Mouse (Mus musculus) MN1 (cell line): ENCODE results near the gene BC003965.
"Not testable (repeated sequence)": the region's sequence is repeated elsewhere in the genome, so short reads cannot be mapped to it uniquely, and the experiment has no call there.

Experiments used
- DNase-seq: peaks from one replicate; pipeline ENCODE4 v3.0.0-alpha.2; 2016; ENCODE audit warnings: low spot score

The BC003965 gene

DNA sequence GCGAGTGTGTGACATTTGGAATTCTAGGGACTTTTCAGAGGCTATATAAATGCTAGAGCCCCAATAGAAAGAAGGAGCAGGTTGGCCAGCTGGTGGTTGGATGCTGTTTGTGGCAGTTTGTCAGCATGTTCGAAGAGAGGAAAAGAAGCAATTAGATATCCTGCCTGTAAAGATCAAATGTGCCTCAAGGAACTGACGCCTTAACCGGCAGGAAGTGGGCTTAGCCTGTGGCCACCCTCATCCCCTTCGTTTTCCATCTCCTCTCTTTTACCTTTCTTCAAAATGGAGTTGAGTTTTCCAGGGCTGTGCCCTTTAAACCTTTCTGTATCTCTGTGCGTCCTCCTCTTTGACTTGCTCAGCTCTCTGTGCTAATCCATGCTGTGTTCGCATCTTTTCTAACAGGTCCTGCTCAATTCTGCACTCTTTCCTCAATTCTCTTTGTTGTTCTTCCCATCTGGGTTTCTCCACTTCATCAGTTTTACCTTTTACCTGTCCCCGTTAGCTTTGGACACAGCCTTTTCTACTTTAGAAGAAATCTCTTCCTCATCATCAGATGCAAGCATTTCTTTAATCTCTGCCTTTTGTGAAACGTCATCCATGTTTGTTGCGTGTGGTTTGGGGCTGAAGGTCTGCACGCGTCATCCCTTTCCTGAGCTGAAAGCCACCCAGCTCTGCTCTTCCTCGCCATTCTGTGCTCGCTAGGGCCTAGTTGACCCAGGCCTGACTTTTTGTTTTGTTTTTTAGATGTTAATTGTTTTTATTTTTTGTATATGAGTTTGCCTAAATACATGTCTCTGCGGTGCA is 35.3 kb downstream of the BC003965 start:
- DNase-seq: no peak

DNA sequence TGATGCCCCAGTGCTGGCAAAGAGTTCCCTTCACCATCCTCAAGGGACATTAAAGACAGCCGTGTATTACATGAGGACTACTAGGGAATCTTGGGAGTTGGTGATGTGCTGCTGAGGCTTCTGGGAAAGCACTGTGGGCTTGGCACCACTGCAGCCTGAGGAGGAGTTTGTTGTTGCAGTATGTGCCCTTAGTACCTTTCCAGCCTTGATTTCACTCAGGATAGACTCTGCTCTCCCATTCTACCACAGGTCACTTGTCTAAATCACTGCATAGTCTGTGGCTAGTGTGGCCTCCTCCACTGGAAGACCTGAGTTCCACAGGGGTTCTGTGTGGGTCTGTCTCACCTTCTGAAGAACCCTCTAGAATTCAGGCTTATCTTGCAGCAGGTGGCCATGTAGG is 36.4 kb downstream of the BC003965 start:
- DNase-seq: no peak

DNA sequence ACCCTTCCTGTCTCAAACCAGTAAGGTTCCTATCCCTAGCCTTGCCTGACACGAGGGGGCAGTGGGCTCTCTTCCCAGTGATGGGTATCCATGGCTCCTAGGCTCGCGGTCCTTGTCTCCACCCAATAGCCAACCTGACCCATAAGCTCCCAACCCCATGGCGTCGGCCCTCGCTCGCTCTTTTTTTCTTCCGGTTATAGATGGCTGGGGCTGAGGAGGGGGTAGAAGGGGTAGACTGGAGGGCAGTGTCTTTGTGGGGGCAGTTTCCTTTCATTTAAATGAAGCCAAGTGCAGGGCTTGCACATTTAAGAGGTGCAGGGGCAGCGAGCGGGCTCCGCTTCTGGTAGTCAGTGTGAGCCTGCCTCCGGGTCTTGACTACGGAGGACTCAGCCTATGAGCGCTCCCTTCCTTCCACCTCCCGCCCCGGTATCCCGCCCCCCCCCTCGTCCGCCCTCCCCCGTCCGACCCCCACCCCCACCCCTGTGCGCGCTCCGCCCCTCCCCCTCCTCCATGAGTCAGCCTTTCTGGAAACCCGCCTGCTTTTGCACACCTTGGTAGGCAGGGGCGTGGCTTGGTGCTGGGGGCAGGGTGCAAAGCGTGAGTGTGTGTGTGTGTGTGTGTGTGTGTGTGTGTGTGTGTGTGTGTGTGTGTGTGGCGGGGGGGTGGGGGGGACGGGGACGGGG is 37.6 kb downstream of the BC003965 start:
- peak; percentile 83 for DNase-seq

- peak; percentile 40 for DNase-seq
These were observed 38.2 kb downstream of the BC003965 start for GRCm38 (mm10) chr17:25222504-25222940.

DNA sequence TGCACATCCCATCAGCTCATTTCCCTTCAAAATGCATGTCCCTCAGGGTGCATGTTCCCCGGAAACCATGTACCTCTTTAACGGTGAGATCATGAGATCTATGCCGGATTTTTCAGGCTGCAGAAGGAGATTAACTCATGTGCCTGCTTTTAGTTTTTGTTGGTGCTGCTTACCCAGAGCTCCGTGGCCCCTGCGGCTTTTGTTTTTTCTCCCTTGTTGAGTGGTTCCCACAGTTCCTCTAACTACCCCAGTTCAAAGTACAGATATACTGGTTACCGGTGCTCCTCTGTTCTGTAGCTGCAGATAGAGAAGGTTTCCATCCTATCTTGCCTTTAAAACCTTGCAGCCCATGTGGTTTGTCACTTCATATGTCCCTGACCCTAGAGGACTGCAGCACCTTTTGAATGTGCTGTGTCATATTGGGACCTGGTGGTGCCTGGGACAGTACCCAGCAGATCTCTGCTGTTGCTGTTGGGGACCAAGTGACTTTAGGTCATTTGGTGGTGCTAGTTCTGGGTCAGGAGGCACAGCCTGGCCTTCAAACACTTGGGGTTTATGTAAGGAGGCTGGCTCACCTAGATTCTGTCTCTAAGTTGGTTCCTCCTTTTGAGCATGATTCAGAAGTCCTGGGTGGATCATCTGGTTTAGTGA is 38.7 kb downstream of the BC003965 start:
- peak; percentile 37 for DNase-seq

- no peak for DNase-seq
These were observed 40.4 kb downstream of the BC003965 start for GRCm38 (mm10) chr17:25224586-25225222.

DNA sequence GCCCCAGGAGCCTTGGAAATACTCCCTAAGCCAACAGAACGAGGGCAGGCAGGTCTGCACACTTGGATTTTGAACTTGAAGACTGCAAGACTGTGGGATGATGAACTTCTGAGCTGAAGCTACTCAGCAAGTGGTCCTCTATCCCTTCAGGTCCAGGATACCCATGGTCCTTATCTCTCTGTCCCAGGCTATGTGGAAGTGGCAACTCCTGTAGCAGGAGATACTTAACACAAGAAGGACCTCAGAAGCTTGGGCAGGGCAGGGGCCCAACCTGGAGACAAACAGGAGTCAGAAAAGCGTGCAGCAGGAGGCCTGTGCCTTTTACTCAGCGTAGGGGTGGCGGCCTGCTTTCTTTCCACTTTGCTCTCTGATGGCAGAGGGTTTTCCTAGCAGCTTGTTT is 41.3 kb downstream of the BC003965 start:
- DNase-seq: no peak

- DNase-seq: no peak
These were observed 43.6 kb downstream of the BC003965 start for GRCm38 (mm10) chr17:25227991-25228390.

DNA sequence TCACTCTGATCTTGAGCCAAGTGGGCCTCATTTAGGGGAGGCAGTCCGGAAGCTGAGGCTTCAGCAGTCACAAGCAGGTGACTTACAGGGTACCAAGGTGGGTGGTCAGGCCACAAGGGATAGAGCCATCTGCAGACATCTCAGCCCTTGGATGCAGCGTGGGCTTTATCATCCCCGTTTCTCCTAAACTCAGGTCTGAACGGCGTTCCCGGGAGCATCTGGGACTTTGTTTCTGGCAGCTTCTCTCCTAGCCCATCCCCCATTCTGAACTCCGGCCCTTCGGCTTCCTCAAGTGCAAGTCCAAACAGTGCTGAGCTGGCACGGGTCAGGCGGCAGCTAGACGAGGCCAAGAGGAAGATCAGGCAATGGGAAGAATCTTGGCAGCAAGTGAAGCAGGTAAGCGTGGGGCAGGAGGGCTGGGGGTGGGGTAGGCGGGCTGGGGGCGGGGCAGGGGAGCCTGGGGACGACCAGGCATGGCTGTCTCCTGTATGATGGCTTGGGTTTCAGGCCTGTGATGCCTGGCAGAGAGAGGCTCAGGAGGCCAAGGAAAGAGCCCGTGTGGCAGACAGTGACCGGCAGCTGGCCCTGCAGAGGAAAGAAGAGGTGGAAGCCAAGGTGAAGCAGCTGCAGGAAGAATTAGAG is 45.8 kb downstream of the BC003965 start:
- peak; percentile 34 for DNase-seq

DNA sequence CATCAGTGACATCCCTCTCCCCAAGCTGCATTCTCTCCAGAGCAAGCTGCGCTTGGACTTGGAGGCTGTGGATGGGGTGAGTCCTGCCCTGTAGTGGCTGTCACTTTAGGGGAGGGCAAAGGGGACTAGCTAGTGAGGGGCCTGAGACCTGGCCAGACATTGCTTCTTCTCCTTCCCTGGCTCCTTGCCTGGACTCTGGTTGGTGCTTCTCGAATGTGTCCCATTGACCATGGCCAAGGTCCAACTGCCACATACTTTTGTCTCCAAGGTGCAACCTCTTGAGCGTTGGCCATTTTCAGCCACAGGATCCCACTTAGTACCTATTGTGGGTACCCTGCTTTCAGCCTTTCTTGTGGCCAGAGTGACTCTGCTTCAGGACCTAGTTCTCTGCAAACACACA is 46.3 kb downstream of the BC003965 start:
- DNase-seq: no peak

- not testable (repeated sequence) for DNase-seq
These were observed 47.3 kb downstream of the BC003965 start for GRCm38 (mm10) chr17:25231621-25232020.

DNA sequence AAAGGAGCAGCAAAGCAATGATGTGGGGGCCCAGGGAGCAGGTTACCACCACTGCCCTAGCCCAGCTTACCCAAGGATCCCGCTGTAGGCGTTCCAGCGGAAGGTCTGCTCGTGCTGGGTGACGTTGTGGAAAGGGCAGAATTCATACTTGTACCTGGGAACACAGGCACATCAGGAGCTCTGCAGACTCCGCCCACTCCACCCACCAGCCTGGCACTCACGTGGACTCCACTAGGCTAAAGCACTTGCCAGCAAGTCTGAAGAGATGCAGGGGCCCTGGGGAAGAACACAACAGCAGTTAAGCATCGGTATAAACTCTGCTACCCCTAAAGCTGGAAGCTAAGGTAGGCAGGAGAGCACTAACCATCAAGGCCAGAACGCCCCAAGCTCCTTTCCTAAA is 51.3 kb downstream of the BC003965 start:
- no peak for DNase-seq
